Mouse (Mus musculus): ENCODE results near the gene Rapsn. TPM values are rescaled to one million over a fixed set of nuclear protein-coding genes. Genes with fewer than 3 reads are reported as not detected.
"Not testable (repeated sequence)": the region's sequence is repeated elsewhere in the genome, so short reads cannot be mapped to it uniquely, and the experiment has no call there.

The Rapsn gene
- polyA plus RNA-seq, 1 experiment = 2.1 TPM

DNA sequence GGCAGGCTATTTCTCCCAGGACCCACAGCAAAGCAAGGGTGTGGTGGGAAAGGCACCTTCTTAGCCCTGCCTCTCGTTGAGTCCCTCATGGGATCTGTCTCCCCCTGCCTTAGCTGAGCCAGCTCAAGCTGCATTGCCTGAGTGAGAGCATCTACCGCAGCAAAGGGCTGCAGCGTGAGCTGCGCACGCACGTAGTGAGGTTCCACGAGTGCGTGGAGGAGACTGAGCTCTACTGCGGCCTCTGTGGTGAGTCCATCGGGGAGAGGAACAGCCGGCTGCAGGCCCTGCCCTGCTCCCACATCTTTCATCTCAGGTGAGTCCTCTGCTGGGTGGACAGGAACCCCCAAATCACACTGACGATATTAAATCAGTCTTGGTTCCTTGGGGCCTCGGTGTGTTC is 9.3 kb downstream of the Rapsn start:
- Histone ChIP-seq H3K27ac (ENCODE audit: control insufficient read depth, insufficient read depth, low read depth, low read length, poor library complexity) (no peak overlapping the region), H3K4me3 (replicated peaks; ENCODE audit: control insufficient read depth, low read depth, low read length) (no peak overlapping the region), H3K4me1 (ENCODE audit: control insufficient read depth, insufficient read depth, low read length) (no peaks in the 10 kb centered on the region)
- TF ChIP-seq POLR2A (IDR thresholded peaks at IDR 0.05; ENCODE audit: borderline replicate concordance, control insufficient read depth, low read depth, low read length) (no peak), CTCF (IDR thresholded peaks at IDR 0.05; ENCODE audit: control insufficient read depth, insufficient read depth, low read length) (no peak)
- 84% methylated on average over 13 of the region's 13 CpGs for WGBS

DNA sequence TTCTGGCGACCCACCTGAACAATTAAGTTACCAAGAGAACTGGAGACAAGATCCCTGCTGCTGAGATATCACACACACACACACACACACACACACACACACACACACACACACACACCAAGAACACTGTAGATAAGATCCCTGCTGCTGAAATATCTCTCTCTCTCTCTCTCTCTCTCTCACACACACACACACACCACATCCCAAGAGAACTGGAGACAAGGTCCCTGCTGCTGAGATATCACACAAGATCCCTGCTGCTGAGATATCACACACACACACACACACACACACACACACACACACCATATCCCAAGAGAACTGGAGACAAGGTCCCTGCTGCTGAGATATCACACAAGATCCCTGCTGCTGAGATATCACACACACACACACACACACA is 10.4 kb downstream of the Rapsn start:
- 50% methylated on average over 1 of the region's 1 CpGs for WGBS
- H3K4me3 ChIP-seq (replicated peaks; ENCODE audit: control insufficient read depth, low read depth, low read length); H3K27ac ChIP-seq (ENCODE audit: control insufficient read depth, insufficient read depth, low read depth, low read length, poor library complexity); H3K4me1 ChIP-seq (ENCODE audit: control insufficient read depth, insufficient read depth, low read length): not testable (repeated sequence)

DNA sequence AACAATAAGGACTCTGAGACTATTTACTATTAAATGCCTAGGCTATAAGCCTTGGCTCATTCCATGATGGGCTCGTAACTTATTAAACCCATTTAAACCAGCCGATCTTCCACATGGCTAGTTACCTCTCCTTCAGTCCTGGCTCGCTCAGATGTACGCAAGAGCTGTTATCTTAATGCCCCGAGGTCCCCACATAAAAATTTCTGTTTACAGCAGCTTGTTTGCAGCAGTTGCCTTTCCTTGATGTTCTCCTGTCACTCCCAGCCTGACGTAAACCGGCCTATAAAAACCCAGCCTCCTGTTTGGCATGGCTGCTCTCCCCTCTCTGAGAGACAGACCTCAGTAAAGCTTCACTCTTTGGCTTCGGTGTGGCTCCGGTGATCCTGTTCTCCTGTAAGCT is 11.9 kb downstream of the Rapsn start:
- Histone ChIP-seq H3K4me1 (ENCODE audit: control insufficient read depth, insufficient read depth, low read length) (no peaks in the 10 kb centered on the region), H3K27ac (ENCODE audit: control insufficient read depth, insufficient read depth, low read depth, low read length, poor library complexity) (no peak overlapping the region), H3K4me3 (replicated peaks; ENCODE audit: control insufficient read depth, low read depth, low read length) (no peak overlapping the region)
- TF ChIP-seq POLR2A (IDR thresholded peaks at IDR 0.05; ENCODE audit: borderline replicate concordance, control insufficient read depth, low read depth, low read length) (no peak), CTCF (IDR thresholded peaks at IDR 0.05; ENCODE audit: control insufficient read depth, insufficient read depth, low read length) (no peak)
- 74% methylated on average over 9 of the region's 9 CpGs for WGBS

DNA sequence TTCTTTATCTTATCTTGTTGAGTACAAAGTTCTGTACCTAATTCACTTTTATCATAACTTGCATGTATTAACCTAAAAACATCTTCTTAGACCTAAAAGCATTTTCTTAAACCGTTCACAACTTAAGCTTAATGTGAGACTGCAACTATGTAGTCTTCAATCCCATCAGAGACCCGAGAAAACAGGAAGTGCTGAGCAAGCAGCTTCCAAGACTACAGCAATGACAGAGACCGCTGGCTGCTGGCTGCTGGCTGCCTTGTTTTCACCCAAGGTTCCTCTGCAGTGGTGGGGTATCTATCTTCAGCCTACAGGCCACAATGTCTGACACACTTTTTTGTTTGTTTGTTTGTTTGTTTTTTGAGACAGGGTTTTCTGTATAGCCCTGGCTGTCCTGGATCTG is 16.5 kb downstream of the Rapsn start:
- TF ChIP-seq CTCF (IDR thresholded peaks at IDR 0.05; ENCODE audit: control insufficient read depth, insufficient read depth, low read length) (no peak), POLR2A (IDR thresholded peaks at IDR 0.05; ENCODE audit: borderline replicate concordance, control insufficient read depth, low read depth, low read length) (no peak)
- H3K4me1 ChIP-seq (ENCODE audit: control insufficient read depth, insufficient read depth, low read length) = peaks cover 1% of the 10 kb centered on the region; the same call in 1 of the 2 replicates
- no peak overlapping the region for H3K27ac ChIP-seq (ENCODE audit: control insufficient read depth, insufficient read depth, low read depth, low read length, poor library complexity)
- no peak overlapping the region for H3K4me3 ChIP-seq (replicated peaks; ENCODE audit: control insufficient read depth, low read depth, low read length)
- 26% methylated on average over 3 of the region's 3 CpGs for WGBS

DNA sequence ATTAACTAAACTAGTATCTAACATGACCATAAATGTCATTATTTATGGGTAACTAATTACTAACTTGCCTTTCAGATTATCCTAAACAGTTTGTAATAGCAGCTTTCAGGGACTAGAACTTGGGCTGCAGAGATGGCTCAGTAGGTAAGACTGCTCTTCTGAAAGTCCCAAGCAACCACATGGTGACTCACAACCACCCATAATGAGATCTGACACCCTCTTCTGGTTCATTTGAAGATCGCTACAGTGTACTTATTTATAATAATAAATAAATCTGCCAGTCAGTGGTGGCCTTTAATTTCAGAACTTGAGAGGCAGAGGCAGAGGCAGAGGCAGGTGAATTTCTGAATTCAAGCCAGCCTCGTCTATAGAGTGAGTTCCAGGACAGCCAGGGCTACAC is 17.3 kb downstream of the Rapsn start:
- no peak overlapping the region for H3K27ac ChIP-seq (ENCODE audit: control insufficient read depth, insufficient read depth, low read depth, low read length, poor library complexity)
- WGBS = 17% methylated on average over 2 of the region's 2 CpGs

DNA sequence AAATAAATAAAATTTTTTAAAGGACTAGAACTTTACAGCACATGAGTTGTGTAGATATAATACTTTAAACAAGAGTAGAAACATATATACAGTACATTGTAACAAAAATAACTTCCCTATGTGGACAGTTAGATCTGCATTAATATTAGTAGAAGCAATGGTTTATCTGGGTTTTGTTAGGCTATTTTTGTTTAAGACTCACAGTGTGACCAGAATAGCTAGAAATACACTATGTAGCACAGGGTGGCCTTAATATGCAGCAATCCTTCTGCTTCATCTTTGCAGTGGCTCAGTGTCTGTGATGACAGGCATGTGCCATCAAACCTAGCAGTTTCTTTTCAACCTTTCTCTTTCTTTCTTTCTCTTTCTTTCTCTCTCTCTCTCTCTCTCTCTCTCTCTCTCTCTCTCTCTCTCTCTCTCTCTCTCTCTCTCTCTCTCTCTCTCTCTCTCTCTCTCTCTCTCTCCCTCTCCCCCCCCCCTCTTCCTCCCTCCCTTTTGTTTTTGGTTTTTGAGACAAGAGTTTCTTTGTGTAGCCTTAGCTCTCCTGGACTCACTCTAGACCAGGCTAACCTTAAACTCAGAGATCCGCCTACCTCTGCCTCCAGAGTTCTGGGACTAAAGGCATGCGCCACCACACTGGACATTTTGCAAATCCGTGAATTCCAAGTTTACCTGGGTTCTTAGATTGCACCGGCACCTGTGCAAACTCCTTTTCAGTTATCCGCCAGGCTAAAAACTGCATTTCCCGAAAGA is 17.9 kb downstream of the Rapsn start:
- WGBS = 0% methylated on average over 6 of the region's 6 CpGs
- H3K4me1 ChIP-seq (ENCODE audit: control insufficient read depth, insufficient read depth, low read length) = peaks cover 1% of the 10 kb centered on the region; the same call in 1 of the 2 replicates
- peak overlapping the region; percentile 78 for H3K4me3 ChIP-seq (replicated peaks; ENCODE audit: control insufficient read depth, low read depth, low read length)
- no peak for TF ChIP-seq POLR2A (IDR thresholded peaks at IDR 0.05; ENCODE audit: borderline replicate concordance, control insufficient read depth, low read depth, low read length)
- no peak for TF ChIP-seq CTCF (IDR thresholded peaks at IDR 0.05; ENCODE audit: control insufficient read depth, insufficient read depth, low read length)
- H3K27ac ChIP-seq (ENCODE audit: control insufficient read depth, insufficient read depth, low read depth, low read length, poor library complexity) = peak overlapping the region; percentile 87; the same call in 1 of the 2 replicates

More for the DNA sequence above, 17.3 kb downstream of the Rapsn start:
- no peak for TF ChIP-seq CTCF (IDR thresholded peaks at IDR 0.05; ENCODE audit: control insufficient read depth, insufficient read depth, low read length)
- no peak for TF ChIP-seq POLR2A (IDR thresholded peaks at IDR 0.05; ENCODE audit: borderline replicate concordance, control insufficient read depth, low read depth, low read length)
- H3K4me3 ChIP-seq (replicated peaks; ENCODE audit: control insufficient read depth, low read depth, low read length) = no peak overlapping the region
- H3K4me1 ChIP-seq (ENCODE audit: control insufficient read depth, insufficient read depth, low read length) = peaks cover 1% of the 10 kb centered on the region; the same call in 1 of the 2 replicates

DNA sequence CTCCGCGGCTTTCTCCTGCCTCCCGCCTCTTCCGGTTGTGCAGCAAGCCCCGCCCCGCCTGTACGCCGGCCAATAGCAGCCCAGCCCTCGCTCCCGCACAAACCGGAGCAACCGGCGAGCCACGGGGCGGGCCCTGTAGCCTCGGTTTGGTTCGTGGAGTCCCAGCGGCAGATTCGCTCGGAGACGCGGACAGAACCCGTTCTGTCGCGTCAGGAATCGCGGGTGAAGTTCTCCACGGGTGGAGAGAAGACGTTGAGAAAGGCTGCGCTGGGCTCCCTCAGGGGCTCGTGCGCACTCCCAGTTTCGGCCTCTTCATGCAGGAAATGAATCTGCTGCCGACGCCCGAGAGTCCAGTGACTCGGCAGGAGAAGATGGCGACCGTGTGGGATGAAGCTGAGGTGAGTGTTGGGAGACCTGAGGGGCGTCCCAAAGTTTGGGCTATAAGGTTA is 18.5 kb downstream of the Rapsn start, which contains the start of gene Psmc3:
Psmc3 (plus strand) TSS at position 76 of the 449 bp plus-strand sequence.
- peak within 1 kb of the TSS; percentile 87 for H3K27ac ChIP-seq (ENCODE audit: control insufficient read depth, insufficient read depth, low read depth, low read length, poor library complexity)
- H3K4me3 ChIP-seq (replicated peaks; ENCODE audit: control insufficient read depth, low read depth, low read length) = peak within 1 kb of the TSS; percentile 90
- TF ChIP-seq CTCF (IDR thresholded peaks at IDR 0.05; ENCODE audit: control insufficient read depth, insufficient read depth, low read length) = no peak
- TF ChIP-seq POLR2A (IDR thresholded peaks at IDR 0.05; ENCODE audit: borderline replicate concordance, control insufficient read depth, low read depth, low read length) = peak; percentile 76; the same call in 1 of the 2 replicates
- peaks cover 1% of the 10 kb centered on the region; the same call in 1 of the 2 replicates for H3K4me1 ChIP-seq (ENCODE audit: control insufficient read depth, insufficient read depth, low read length)
- under 1% methylated on average over 40 of the region's 40 CpGs for whole genome bisulfite sequencing

DNA sequence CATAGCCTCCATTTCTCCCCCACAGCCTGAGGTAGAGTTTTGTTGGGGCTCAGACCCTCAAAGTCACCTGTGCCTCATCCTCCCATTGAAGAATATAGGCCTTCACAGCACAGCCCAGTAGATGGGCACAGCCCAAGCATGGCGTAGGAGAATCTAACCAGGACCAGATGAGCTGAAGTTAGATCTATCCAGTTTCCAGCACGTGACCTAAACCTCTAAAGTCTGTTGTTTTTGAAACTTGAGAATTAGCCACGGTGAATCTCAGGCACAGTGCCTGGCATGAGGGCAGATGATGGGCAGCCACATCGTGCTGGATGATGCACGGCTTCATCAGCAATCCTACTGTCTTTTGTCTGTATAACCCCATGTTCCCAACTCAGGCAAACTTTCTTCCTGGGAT is 23.0 kb downstream of the Rapsn start:
- no peak for TF ChIP-seq POLR2A (IDR thresholded peaks at IDR 0.05; ENCODE audit: borderline replicate concordance, control insufficient read depth, low read depth, low read length)
- no peak for TF ChIP-seq CTCF (IDR thresholded peaks at IDR 0.05; ENCODE audit: control insufficient read depth, insufficient read depth, low read length)
- no peaks in the 10 kb centered on the region; the same call in 1 of the 2 replicates for H3K4me1 ChIP-seq (ENCODE audit: control insufficient read depth, insufficient read depth, low read length)
- no peak overlapping the region for H3K27ac ChIP-seq (ENCODE audit: control insufficient read depth, insufficient read depth, low read depth, low read length, poor library complexity)
- H3K4me3 ChIP-seq (replicated peaks; ENCODE audit: control insufficient read depth, low read depth, low read length) = no peak overlapping the region
- 89% methylated on average over 5 of the region's 5 CpGs for WGBS

Data from bone marrow, adult 2 months (tissue).